Mouse (Mus musculus) megakaryocyte-erythroid progenitor cell, adult 5-6 weeks (primary cell): ENCODE measurements around the gene Fam129c. TPM values are rescaled to one million over a fixed set of nuclear protein-coding genes. Genes with fewer than 3 reads are reported as not detected.

Experiments
- ATAC-seq: replicated peaks from 2 replicates; pipeline ENCODE4 v1.8.0; 2016; ENCODE audit warnings: mild to moderate bottlenecking, inconsistent platforms; ENCODE audit not compliant: severe bottlenecking, poor library complexity, low FRiP score, low TSS enrichment
- total RNA-seq, 2 experiments: library from RNA; stranded (forward) in 1 of 2; stranded (reverse) in 1 of 2; fragments of 200-1000, 215-1000 nt in 1 of 2; fragments of >200 nt in 1 of 2; fragmentation: Nextera tagmentation in 1 of 2; gene quantifications; 2 replicates each; pipeline ENCODE4 v1.2.3; 2014 to 2017

Fam129c gene
- total RNA-seq (2014; fragmentation: Nextera tagmentation) (15.9 and 42.5 TPM in 2 replicates), total RNA-seq (2017) (0.14 and 15.0 TPM in 2 replicates)

GRCm38 (mm10) chr8:71597451-71597850 lies at the start of gene Fam129c:
Fam129c (plus strand) TSS chr8:71597648.
- ATAC-seq = no peak

- ATAC-seq = no peak
Measured at GRCm38 (mm10) chr8:71550754-71551153, 46.7 kb upstream of the Fam129c start.

- no peak for ATAC-seq
Measured at GRCm38 (mm10) chr8:71552770-71553169, 44.7 kb upstream of the Fam129c start.

- ATAC-seq = no peak
Measured at GRCm38 (mm10) chr8:71554001-71554400, 43.4 kb upstream of the Fam129c start.

GRCm38 (mm10) chr8:71554644-71555043 lies 42.8 kb upstream of the Fam129c start:
- ATAC-seq = no peak; the same call in 1 of the 2 replicates

- 0 out of 2 replicates have a peak, but pooled peaks have one; percentile 1 for ATAC-seq
Measured at GRCm38 (mm10) chr8:71558071-71558957, 39.1 kb upstream of the Fam129c start, which contains the start of gene Tmem221. Tmem221 (minus strand) TSS chr8:71558871.

GRCm38 (mm10) chr8:71558958-71559690 lies 38.3 kb upstream of the Fam129c start:
- peak; percentile 58 for ATAC-seq

GRCm38 (mm10) chr8:71560071-71560470 lies 37.4 kb upstream of the Fam129c start:
- no peak for ATAC-seq

GRCm38 (mm10) chr8:71560765-71561164 lies 36.7 kb upstream of the Fam129c start:
- no peak for ATAC-seq

- ATAC-seq = peak; percentile 53
Measured at GRCm38 (mm10) chr8:71561401-71561800, 36.0 kb upstream of the Fam129c start.

GRCm38 (mm10) chr8:71562751-71563150 lies 34.7 kb upstream of the Fam129c start:
- peak; percentile 60 for ATAC-seq

GRCm38 (mm10) chr8:71563992-71564391 lies 33.5 kb upstream of the Fam129c start:
- no peak for ATAC-seq

GRCm38 (mm10) chr8:71566501-71566900 lies 30.9 kb upstream of the Fam129c start, which contains the start of gene Nxnl1:
Nxnl1 (minus strand) TSS chr8:71566601.
- no peak for ATAC-seq

GRCm38 (mm10) chr8:71567587-71567986 lies 29.9 kb upstream of the Fam129c start:
- ATAC-seq = no peak

- no peak for ATAC-seq
Measured at GRCm38 (mm10) chr8:71568387-71568937, 29.0 kb upstream of the Fam129c start, which contains the start of gene Slc27a1. Slc27a1 (plus strand) TSS chr8:71568882.

GRCm38 (mm10) chr8:71568941-71569340 lies 28.5 kb upstream of the Fam129c start:
- no peak for ATAC-seq

- ATAC-seq = peak; percentile 61
Measured at GRCm38 (mm10) chr8:71569366-71570290, 27.8 kb upstream of the Fam129c start.

- peak; percentile 83 for ATAC-seq
Measured at GRCm38 (mm10) chr8:71570291-71570954, 27.0 kb upstream of the Fam129c start.
